Mouse (Mus musculus): ENCODE data around the gene Cope. TPM values are rescaled to one million over a fixed set of nuclear protein-coding genes. Genes with fewer than 3 reads are reported as not detected.

Cope gene
- polyA plus RNA-seq, 1 experiment from 2014 or later: 366 TPM

- Histone ChIP-seq H3K36me3 (ENCODE audit: control insufficient read depth, insufficient read depth, low read length) (peaks cover 3% of the 10 kb centered on the region; the same call in 1 of the 2 replicates), H3K9ac (ENCODE audit: low read length) (no peak overlapping the region), H3K27me3 (ENCODE audit: control insufficient read depth, insufficient read depth, low read length) (no peaks in the 10 kb centered on the region), H3K4me1 (replicated peaks; ENCODE audit: control insufficient read depth, insufficient read depth) (no peaks in the 10 kb centered on the region), H3K27ac (replicated peaks) (no peak overlapping the region), H3K4me3 (ENCODE audit: low read depth, low read length) (no peak overlapping the region), H3K4me2 (replicated peaks; ENCODE audit: low read depth) (no peak overlapping the region), H3K9me3 (ENCODE audit: control insufficient read depth, low read length) (no peaks in the 10 kb centered on the region)
- DNase-seq (ENCODE audit: low spot score) (no peak), ATAC-seq (ENCODE audit: low FRiP score, low TSS enrichment) (no peak)
- WGBS: 66% methylated on average over 5 of the region's 5 CpGs
- no peak for TF ChIP-seq EP300 (optimal IDR thresholded peaks at IDR 0.05)
- no peak for TF ChIP-seq CTCF (IDR thresholded peaks at IDR 0.05; ENCODE audit: low read depth)
Observed at GRCm38 (mm10) chr8:70268311-70268710, 34.0 kb upstream of the Cope start.

- Histone ChIP-seq H3K9me3 (ENCODE audit: control insufficient read depth, low read length) (no peaks in the 10 kb centered on the region), H3K27me3 (ENCODE audit: control insufficient read depth, insufficient read depth, low read length) (no peaks in the 10 kb centered on the region), H3K4me1 (replicated peaks; ENCODE audit: control insufficient read depth, insufficient read depth) (no peaks in the 10 kb centered on the region), H3K36me3 (ENCODE audit: control insufficient read depth, insufficient read depth, low read length) (no peaks in the 10 kb centered on the region), H3K9ac (ENCODE audit: low read length) (no peak overlapping the region), H3K4me3 (ENCODE audit: low read depth, low read length) (no peak overlapping the region), H3K27ac (replicated peaks) (no peak overlapping the region), H3K4me2 (replicated peaks; ENCODE audit: low read depth) (no peak overlapping the region)
- ATAC-seq (ENCODE audit: low FRiP score, low TSS enrichment) (no peak), DNase-seq (ENCODE audit: low spot score) (no peak)
- 47% methylated on average over 11 of the region's 11 CpGs for WGBS
- TF ChIP-seq CTCF (IDR thresholded peaks at IDR 0.05; ENCODE audit: low read depth) (peak; percentile 65), EP300 (optimal IDR thresholded peaks at IDR 0.05) (no peak)
Observed at GRCm38 (mm10) chr8:70268799-70269565, 33.3 kb upstream of the Cope start.

GRCm38 (mm10) chr8:70272949-70273348, 29.4 kb upstream of the Cope start:
- ATAC-seq (ENCODE audit: low FRiP score, low TSS enrichment) (peak; percentile 78), DNase-seq (ENCODE audit: low spot score) (peak; percentile 35)
- Histone ChIP-seq H3K4me1 (replicated peaks; ENCODE audit: control insufficient read depth, insufficient read depth) (no peaks in the 10 kb centered on the region), H3K4me2 (replicated peaks; ENCODE audit: low read depth) (no peak overlapping the region), H3K9ac (ENCODE audit: low read length) (no peak overlapping the region), H3K9me3 (ENCODE audit: control insufficient read depth, low read length) (no peaks in the 10 kb centered on the region), H3K4me3 (ENCODE audit: low read depth, low read length) (no peak overlapping the region), H3K27ac (replicated peaks) (no peak overlapping the region), H3K36me3 (ENCODE audit: control insufficient read depth, insufficient read depth, low read length) (no peaks in the 10 kb centered on the region), H3K27me3 (ENCODE audit: control insufficient read depth, insufficient read depth, low read length) (no peaks in the 10 kb centered on the region)
- TF ChIP-seq EP300 (optimal IDR thresholded peaks at IDR 0.05): no peak
- TF ChIP-seq CTCF (IDR thresholded peaks at IDR 0.05; ENCODE audit: low read depth): no peak
- WGBS: 36% methylated on average over 3 of the region's 3 CpGs

GRCm38 (mm10) chr8:70274350-70274749, 28.0 kb upstream of the Cope start:
- TF ChIP-seq CTCF (IDR thresholded peaks at IDR 0.05; ENCODE audit: low read depth): no peak
- Histone ChIP-seq H3K9me3 (ENCODE audit: control insufficient read depth, low read length) (no peaks in the 10 kb centered on the region), H3K36me3 (ENCODE audit: control insufficient read depth, insufficient read depth, low read length) (no peaks in the 10 kb centered on the region), H3K27ac (replicated peaks) (no peak overlapping the region), H3K9ac (ENCODE audit: low read length) (no peak overlapping the region), H3K27me3 (ENCODE audit: control insufficient read depth, insufficient read depth, low read length) (no peaks in the 10 kb centered on the region), H3K4me2 (replicated peaks; ENCODE audit: low read depth) (no peak overlapping the region), H3K4me3 (ENCODE audit: low read depth, low read length) (no peak overlapping the region), H3K4me1 (replicated peaks; ENCODE audit: control insufficient read depth, insufficient read depth) (no peaks in the 10 kb centered on the region)
- DNase-seq (ENCODE audit: low spot score) (no peak), ATAC-seq (ENCODE audit: low FRiP score, low TSS enrichment) (no peak)

DNA sequence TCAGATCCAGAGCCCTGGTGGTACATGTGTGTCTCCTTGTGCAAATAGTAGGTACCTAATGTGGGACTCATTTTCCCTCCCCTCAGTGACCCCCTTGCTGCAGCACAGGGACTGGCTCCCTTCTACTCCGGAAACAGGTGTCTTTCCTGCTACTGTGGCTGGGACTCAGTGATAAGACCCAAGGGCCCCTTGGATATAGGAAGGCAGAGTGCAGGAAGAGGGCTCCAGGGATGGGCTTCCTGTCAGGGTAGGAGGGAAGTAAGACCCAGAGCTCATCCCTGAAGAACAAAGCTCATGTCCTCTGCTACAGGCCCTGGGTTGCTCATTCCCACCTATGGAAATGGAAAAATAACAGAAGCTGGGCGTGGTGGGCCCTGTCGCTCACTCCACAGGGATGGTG, 25.8 kb upstream of the Cope start:
- no peak overlapping the region for H3K27ac ChIP-seq (replicated peaks)
- no peak overlapping the region for H3K4me2 ChIP-seq (replicated peaks; ENCODE audit: low read depth)
- H3K36me3 ChIP-seq (ENCODE audit: control insufficient read depth, insufficient read depth, low read length): no peaks in the 10 kb centered on the region
- H3K4me3 ChIP-seq (ENCODE audit: low read depth, low read length): no peak overlapping the region
- H3K9me3 ChIP-seq (ENCODE audit: control insufficient read depth, low read length): no peaks in the 10 kb centered on the region
- ATAC-seq (ENCODE audit: low FRiP score, low TSS enrichment) (no peak; the same call in 1 of the 2 replicates), DNase-seq (ENCODE audit: low spot score) (no peak)
- no peak overlapping the region for H3K9ac ChIP-seq (ENCODE audit: low read length)
- H3K4me1 ChIP-seq (replicated peaks; ENCODE audit: control insufficient read depth, insufficient read depth): no peaks in the 10 kb centered on the region
- WGBS: 83% methylated on average over 3 of the region's 3 CpGs
- H3K27me3 ChIP-seq (ENCODE audit: control insufficient read depth, insufficient read depth, low read length): no peaks in the 10 kb centered on the region
- TF ChIP-seq EP300 (optimal IDR thresholded peaks at IDR 0.05) (no peak), CTCF (IDR thresholded peaks at IDR 0.05; ENCODE audit: low read depth) (no peak)

- Histone ChIP-seq H3K27ac (replicated peaks) (no peak overlapping the region), H3K9me3 (ENCODE audit: control insufficient read depth, low read length) (no peaks in the 10 kb centered on the region), H3K9ac (ENCODE audit: low read length) (peak overlapping the region; percentile 31; the same call in 1 of the 2 replicates), H3K36me3 (ENCODE audit: control insufficient read depth, insufficient read depth, low read length) (no peaks in the 10 kb centered on the region), H3K4me2 (replicated peaks; ENCODE audit: low read depth) (no peak overlapping the region), H3K4me3 (ENCODE audit: low read depth, low read length) (no peak overlapping the region), H3K4me1 (replicated peaks; ENCODE audit: control insufficient read depth, insufficient read depth) (no peaks in the 10 kb centered on the region), H3K27me3 (ENCODE audit: control insufficient read depth, insufficient read depth, low read length) (no peaks in the 10 kb centered on the region)
- TF ChIP-seq CTCF (IDR thresholded peaks at IDR 0.05; ENCODE audit: low read depth) (no peak), EP300 (optimal IDR thresholded peaks at IDR 0.05) (no peak)
- 52% methylated on average over 15 of the region's 15 CpGs for WGBS
- DNase-seq (ENCODE audit: low spot score) (no peak), ATAC-seq (ENCODE audit: low FRiP score, low TSS enrichment) (no peak)
Observed at GRCm38 (mm10) chr8:70278175-70278574, 24.1 kb upstream of the Cope start.
